Mouse (Mus musculus): ENCODE data around the gene Ndufv1.
"Not testable (repeated sequence)": the region's sequence is repeated elsewhere in the genome, so short reads cannot be mapped to it uniquely, and the experiment has no call there.

Ndufv1 gene

DNA sequence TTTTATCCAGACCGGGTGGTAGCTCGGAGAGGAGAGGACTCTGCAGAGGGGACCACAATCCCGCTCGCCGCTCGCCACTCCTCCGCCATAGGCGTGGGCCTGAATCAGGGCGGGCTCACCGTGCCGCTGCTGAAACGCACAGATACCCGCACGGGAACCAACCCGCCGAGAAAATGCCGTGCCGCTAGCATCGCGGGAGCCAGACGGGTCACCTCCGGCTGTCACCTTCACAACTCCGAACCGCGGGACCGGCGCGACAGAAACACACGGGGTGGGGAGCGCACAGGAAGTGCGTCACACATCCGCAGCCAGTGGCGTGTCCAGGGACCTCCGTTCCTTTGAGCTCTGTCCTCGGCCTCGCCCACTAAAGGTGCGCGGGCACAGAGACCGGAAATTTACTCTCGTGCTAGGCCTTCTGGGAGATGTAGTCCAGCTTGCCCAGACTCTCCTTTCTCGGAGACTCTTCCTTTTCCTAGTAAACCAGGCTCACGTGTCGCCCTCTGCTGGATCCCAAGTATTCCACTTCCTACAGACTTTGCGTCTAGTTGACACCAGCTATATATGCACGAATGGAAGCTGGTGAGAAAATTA, at the start of gene Ndufv1:
TSS of gene Ndufv1 (minus strand) at position 375 of the 591 bp plus-strand sequence.
- DNase-seq: peak; percentile 99

DNA sequence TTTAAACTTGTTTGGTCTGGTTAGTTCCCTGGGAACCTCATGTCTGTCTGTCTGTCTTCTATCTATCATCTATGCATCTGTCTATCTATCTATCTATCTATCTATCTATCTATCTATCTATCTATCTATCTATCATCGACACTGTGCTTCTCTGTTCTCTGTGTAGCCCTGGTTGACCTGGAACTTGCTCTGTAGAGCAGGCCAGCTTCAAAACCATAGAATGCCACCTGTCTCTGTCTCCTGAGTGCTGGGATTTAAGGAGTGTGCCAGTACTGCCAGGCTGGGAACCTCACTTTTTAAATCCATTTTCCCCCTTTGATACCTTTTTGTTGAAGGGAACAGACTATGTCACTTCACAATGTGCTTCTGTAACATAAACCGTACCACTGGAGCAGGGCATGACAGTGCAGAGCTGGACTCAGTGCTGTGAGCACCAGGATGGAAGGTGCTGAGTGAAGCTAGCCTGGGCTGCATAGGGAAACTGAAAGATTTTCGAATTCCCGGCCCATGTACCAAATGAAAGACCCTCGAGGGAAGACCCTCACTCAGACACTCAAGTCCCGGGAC, 48.4 kb upstream of the Ndufv1 start:
- DNase-seq: no peak

DNA sequence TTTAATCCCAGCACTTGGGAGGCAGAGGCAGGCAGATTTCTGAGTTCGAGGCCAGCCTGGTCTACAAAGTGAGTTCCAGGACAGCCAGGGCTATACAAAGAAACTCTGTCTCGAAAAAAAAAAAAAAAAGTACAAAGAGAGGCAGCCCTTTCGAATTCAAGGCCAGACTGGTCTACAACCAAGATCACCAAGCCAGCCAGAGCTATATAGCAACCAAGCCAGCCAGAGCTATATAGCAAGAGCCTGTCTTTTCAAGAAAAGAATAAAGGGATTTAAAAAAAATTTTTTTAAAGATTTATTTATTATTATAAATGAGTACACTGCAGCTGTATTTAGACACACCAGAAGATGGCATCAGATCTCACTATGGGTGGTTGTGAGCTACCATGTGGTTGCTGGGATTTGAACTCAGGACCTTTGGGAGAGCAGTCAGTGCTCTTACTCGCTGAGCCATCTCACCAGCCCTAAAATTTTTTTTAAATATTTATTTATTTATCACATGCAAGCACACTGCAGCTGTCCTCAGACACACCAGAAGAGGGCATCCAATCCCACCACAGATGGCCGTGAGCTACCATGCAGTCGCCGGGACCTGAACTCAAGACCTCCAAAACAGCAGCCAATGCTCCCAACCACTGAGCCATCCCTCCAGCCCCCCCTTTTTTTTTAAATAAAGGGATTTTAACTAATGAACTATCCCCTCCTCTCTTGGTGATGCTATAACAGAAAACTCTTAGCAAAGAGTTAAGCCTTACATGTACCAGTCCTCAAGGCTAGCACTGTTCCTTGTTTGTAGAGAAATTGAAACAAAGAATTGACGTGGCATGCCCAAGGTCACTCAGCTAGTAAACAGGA, 47.7 kb upstream of the Ndufv1 start:
- not testable (repeated sequence) for DNase-seq

DNA sequence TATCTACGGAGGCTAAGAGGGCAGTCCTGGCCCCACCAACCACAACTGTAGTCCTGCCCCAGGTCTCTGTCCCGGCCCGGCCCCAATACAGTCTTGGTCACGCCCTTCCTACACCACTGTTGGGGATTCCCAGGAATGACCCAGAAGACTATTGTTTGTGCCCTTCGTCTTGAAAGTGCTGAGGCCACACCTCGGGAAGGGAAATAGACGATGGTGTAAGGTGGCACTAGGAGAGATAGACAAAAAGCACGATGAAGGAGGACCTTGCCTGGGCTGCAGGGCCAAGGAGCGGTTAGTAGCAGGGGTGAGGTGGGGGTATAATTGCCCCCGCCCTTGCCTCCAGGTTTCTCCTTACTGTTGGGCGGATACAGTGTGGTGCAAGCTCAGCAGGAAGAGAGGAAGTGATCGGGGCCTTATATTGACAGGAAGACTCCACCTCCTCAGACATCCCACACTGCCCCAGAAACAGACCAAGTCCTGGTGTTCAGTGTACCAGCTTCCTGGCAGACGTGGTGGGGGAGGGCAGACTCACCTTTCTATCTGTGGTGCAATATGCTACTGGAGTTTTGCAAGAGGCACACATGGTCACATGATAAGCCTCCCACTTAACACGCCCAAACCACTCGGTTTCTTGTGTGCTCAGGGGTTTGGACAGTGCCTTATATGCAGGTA, 46.6 kb upstream of the Ndufv1 start, which contains the start of gene Gstp3:
TSS of gene Gstp3 (minus strand) at position 501 of the 672 bp plus-strand sequence.
- no peak for DNase-seq

DNA sequence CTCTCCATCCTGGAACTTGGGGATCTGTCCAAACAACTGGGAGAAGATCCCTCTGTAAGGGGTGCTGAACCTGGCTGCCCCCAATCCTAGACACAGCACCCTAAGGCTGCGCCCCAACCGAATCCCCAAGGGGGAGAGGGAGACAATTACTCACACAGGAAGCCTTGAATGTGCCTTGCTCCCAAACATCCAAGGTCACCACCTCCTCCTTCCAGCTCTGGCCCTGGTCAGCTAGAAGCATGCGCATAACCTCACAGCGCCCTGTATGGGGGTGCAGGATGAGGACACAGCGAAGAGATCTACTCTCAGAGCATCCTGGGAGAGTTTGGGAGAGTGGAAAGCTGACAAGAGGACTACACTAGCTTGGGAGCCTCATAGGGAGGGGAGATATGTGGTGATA, 46.0 kb upstream of the Ndufv1 start:
- no peak for DNase-seq

DNA sequence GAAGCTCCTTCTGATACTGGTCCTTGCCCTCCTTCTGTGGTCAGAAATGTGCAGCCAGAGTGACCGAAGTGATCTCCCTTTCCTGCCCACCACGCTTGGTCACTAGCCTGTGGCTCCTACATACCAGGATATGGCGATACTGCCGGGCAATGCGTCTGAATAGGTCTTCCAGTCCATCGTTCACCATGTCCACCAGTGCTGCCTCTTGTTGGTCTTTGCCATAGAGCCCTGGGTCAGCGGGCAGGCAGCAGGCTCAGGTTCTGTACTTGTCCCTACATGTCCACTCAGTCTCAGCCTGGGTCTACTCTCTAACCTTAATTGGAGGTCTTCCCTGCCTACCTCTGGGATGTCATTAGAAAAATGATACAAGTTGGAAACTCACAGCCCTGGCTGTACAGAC, 45.4 kb upstream of the Ndufv1 start:
- DNase-seq: no peak

DNA sequence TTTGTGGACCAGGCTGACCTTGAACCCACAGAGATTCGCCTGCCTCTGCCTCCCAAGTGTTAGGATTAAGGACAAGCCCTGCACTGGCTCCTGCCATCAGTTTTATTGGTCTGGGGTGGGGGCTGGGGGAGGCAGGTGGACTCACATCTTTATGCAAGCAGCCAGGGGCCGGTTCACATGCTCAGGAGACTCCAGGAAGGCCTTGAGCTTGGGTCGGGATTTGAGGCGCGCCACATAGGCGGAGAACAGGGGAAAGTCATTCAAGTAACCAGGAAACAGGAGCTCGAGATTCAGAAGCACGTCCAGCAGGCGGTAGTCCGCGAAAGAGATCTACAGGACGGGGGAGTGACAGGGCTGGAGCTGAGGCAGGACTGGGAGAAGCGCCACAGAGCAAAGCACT, 44.8 kb upstream of the Ndufv1 start:
- DNase-seq: no peak

DNA sequence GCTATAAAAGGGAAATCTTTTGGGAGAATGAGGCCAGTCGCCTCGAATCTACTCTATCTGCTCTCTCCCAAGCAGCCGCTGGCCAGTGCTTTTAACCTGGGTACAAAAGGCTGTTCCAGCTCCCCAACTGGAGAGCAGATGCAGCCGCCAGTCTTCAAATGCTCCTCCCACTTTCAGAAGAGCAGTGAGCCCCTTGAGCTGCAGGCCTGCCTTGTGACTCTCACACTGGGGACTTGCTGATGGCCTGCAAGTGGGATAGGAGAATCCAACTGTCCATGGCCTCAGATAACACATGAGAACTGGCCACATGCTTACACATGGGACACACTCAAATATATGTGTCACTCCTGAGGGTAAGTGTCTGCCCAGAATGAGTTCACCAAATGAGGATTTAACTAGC, 44.1 kb upstream of the Ndufv1 start:
- DNase-seq: no peak

DNA sequence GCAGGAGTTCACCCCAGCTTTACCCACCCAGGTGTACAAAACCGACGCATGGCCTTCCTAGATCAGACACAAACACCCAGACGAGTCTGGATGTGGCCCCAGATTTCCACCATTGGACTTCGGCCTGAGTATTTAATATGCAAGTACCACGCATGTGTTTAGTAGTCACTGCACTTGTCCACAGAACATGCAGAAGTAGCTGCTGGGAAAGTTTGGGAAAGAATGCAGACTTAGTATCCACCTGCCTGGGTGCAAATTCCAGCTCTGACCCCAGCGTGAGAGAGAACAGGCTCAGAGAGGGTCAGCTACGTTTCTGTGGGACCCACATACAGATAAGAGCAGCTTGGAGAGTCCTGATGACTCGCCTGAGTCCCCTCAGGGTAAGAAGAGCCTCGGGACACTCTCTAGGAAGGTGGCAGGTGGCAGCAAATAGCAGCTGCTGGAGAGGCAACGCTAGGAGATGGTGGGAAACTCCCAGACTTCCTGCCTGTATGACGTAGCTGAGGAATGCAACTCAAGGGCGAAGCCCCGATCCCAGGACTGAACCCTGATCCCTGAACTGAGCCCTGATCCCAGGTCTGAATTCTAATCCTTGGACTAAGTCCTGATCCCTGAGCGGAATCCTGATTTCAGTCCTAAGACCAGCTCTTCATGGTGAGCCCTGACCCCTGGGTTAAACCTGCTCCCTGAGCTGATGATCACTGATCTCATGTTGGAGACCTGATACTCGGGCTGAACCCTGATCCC, 43.5 kb upstream of the Ndufv1 start:
- DNase-seq: peak; percentile 65

DNA sequence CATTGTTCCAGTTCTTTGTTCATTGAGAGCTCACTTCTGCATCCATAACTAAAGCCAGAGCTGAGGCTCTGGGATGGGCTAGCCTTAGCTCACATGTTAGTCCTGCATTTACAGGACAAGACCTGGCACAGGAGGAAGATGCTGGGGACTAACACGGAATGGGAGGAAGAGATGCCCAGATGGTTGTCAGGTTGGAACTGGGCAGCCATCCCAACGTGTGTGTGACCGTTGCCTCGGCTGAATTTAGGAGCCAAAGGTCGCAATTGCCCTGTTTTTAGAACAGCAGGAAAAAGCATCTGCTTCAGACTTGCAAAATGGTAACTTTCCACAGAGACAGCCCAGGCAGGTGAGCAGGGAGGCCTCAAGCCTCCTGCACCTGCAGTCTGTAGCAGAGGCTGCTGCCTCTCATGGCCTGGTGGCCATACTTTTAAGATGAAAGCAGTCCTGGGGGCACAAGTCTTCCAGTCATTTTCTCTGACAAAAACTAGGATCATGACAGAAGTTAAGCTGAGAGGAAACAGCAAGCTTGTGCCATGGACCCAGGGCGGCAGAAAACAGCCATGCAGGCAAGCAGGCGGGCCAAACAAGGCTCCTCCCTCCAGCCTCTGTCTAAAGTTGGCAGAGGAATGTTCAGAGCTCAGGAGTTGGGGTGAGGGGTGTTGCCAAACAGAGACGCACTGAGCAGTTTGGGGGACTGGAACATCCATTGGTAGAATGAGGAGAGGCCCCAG, 42.8 kb upstream of the Ndufv1 start:
- peak; percentile 84 to 86 for DNase-seq

DNA sequence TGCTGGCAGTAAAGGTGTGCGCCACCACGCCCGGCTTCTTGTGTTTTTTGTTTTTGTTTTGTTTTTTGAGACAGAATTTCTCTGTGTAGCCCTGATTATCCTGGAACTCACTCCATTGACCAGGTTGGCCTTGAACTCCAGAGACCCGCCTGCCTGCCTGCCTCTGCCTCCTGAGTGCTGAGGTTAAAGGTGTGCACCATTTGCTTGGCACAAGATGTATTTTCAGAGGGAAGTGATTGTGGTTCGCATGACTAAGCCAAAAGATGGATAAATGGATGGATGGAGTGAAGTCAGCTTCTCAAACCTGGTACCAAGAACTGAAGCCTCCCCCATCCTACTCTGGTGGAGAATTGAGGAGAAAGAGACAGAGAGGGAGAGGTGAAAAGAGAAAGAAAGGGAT, 42.0 kb upstream of the Ndufv1 start:
- no peak for DNase-seq

DNA sequence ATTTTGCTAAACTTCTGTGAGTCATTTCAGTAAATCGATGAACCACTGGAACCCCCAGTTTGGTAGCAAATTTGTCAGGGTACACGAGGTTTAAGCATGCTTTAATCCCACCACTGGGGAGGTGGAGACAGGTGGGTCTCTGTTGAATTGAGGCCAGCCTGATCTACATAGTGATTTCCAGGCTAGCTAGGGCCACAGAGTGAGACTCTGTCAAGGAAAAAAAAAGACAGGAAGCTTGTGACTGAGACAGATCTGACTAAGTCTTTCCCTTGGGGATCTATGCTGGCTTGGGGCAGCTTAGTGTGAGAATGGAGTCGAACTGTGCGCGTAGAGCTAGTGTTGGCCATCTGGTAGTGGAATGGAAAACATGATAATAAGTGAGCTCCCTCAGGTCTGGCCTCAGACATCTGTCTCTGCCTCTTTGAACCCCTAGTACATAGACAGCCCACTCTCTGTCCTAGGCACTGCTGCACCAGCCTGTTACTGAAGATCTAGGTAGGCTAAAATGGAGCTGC, 40.0 kb upstream of the Ndufv1 start:
- DNase-seq: no peak

DNA sequence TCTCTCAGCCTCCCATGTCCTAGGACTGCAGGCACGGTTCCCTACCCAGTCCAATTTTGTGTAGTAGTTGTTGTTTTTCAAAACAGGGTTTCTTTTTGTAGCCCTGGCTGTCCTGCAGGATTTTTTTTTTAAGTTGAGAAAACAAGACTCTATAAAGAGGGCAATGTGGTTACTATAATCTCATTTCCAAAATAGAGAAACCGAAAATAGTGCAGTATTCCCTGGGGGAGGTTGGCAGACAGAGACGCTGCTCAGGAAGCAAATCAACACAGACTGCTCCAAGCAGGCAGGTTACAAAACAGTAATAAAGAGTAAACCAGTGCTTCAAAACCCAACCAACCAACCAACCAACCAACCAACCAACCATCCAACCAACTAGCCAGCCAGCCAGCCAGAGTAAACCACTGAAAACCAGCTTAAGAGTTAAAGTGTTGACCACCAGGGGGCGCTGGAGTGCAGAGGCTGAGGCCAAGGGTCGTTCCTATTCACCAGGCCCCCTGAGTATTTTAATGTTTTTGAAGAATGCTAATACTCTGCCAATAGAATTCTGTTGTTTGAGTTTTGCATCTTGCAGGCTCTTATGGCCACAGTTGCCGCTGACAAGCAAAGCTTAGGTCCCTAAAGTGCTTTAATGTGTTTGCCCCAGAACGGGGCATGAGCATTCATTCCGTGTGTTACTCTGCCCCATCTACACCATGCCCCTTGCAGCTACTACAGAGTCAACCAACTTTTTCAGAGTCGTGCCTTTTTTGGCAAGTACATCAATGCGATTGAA, 39.3 kb upstream of the Ndufv1 start:
- peak; percentile 62 to 92 for DNase-seq

DNA sequence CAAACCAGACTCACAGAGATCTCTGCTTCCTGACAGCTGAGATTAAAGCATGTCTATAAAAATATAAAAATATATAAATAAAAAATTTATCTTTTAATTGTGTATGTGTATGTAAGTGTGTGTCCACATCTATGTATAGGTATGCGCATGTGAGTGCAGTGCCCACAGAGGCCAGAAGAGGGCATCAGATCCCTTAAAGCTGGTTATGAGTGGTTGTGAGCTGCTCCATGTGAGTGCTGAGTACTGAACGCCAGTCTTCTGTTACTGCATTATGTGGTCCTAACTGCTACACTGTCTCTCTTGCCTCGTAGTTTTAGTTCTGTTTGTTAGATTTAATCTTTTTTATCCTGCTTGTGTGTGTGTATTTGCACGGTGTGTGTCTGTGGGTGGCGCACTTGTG, 38.4 kb upstream of the Ndufv1 start:
- no peak for DNase-seq

DNA sequence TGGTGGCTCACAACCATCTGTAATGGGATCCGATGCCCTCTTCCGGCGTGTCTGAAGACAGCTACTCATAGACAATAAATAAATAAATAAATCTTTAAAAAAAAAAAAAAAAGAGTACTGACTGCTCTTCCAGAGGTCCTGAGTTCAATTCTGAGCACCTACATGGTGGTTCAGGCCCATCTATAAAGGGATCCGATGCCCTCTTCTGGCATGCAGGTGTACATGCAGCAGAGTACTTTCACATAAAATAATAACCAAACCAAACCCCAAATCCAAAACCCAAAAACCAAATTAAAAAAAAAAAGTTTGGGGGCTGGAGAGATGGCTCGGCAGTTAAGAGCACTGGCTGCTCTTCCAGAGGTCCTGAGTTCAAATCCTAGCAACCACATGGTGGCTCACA, 36.5 kb upstream of the Ndufv1 start:
- DNase-seq: not testable (repeated sequence)

DNA sequence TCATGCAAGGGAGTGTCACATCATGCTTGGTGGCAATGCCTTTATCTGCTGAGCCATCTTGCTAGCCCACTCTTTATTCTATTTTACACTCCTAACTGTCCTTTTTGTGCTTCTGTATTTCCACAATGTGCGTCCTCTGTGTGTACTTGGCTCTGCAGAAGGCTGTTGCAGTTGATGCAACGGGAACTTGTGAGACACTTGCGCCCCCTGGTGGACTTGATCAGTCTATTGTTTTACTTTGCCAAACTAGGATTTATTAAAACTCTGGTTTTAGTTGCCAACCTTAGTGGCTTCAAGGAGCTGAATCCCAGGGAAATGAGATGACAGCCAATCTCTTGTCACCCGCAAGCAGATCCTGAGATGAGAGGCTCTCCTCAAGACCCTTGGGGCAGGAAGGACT, 35.3 kb upstream of the Ndufv1 start:
- DNase-seq: peak; percentile 85 to 95

DNA sequence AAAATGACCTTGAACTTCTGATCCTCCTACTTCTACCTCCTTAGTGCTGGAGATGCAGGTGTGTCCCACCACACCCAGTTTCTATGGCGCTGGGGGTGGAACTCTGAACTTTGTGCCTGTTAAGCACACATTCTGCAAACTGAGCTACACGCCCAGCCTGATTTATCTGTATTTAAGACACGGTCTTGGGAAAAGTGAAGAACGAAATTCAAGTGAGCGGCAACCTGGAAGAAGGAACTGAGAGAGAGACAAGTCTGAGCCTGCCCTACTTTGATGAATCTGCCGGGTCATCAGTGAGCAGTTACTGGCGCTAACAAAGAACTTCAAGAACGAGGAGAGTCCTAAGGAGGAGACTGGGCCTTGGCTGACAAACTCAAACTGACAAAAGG, 34.3 kb upstream of the Ndufv1 start:
- no peak for DNase-seq

DNA sequence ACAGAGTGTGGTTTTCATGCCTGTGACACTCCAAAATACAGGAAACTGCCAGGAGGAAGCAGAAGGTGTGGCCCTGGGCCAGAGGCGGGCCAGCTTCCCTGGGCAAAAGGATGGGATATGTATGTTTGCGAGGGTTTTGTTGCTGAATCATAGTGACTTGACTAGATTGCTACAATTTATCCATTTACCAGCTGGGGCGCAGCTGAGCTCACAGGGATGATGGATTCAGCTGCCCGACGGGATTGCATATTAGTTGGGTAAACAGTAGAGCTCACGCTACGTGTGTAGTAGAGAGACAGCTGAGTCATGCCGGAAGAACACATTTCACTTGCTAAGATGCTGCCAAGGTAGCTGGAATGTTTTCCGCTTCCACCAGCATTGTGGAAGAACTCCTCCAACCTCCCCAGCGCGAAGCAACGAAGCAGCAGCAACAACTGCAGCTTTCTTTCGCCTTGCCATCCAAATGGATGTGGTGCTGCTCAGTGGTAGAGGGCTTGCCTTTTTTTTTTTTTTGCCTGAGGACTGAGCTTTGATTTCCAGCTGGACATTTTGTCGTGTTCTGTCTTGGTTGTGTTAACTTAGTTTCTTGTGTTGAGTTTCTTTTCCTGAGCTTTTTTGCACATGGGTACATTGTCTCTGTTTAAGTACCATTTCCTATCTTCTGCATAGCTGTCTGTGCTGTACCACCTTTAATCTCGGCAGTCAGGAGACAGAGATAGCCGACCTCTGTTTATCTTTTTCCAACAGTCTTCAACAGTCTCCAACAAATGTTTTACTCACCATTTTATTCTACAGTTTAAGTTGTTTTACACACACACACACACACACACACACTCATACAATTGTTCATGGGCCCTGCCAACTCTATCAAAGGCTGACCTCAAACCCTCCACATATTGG, 33.6 kb upstream of the Ndufv1 start, which contains the start of gene Gstp2:
TSS of gene Gstp2 (minus strand) at position 58 of the 900 bp plus-strand sequence.
- DNase-seq: peak; percentile 89 to 90

DNA sequence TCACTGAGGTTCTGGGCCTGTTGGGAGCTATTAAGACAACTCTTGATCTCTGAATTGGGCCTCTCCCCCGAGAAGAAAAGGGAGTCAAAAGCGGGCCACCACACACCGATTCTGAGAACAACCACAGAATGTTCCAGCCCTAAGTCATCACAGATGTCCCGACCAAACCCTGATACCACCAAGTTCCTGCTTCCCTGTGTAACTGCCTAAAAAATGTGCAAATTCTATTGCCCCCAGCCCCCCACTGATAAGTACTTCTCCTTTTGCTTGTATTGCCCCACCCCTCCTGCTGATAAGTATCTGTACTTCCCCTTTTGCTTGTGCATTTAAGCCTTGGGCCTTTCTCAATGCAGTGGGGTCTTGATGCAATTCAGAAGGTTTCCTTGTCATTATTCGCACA, 31.5 kb upstream of the Ndufv1 start:
- not testable (repeated sequence) for DNase-seq

DNA sequence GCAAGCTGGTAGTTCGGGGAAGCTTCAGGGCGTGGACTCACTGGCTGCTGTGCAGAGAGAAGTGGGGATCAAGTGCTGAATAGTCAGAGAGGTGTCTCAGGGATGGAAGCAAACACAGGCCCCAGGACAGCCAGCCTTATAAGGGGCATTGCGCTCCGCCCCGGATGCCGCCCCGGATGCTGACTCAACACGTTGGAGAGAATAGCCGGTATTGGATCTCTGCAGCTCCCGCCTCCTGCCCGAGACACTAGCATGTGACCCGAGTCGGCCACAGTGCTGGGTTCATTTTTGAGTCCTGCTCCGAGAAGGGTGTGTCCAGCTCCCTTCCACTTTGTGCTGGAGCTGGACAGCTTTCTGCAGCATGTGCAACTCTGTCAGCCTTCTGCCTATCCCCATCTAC, 29.5 kb upstream of the Ndufv1 start:
- DNase-seq: peak; percentile 39 to 56

Measured in kidney, postnatal 36 days (tissue).